Mouse (Mus musculus) lung, adult 2 months (tissue): ENCODE data around the gene Dnmbp.

ENCODE experiments used
- CTCF ChIP-seq: fragments of 200-500 bp; IDR thresholded peaks from 2 replicates; pipeline ENCODE4 v1.5.1; 2011; ENCODE audit warnings: mild to moderate bottlenecking, low read length, control low read depth; ENCODE audit not compliant: insufficient read depth
- POLR2A ChIP-seq: fragments of 200-500 bp; IDR thresholded peaks from 2 replicates; pipeline ENCODE4 v1.6.1; 2011; ENCODE audit warnings: low read depth, mild to moderate bottlenecking, control low read depth, low read length, borderline replicate concordance; ENCODE audit errors: extremely low read depth

DNA sequence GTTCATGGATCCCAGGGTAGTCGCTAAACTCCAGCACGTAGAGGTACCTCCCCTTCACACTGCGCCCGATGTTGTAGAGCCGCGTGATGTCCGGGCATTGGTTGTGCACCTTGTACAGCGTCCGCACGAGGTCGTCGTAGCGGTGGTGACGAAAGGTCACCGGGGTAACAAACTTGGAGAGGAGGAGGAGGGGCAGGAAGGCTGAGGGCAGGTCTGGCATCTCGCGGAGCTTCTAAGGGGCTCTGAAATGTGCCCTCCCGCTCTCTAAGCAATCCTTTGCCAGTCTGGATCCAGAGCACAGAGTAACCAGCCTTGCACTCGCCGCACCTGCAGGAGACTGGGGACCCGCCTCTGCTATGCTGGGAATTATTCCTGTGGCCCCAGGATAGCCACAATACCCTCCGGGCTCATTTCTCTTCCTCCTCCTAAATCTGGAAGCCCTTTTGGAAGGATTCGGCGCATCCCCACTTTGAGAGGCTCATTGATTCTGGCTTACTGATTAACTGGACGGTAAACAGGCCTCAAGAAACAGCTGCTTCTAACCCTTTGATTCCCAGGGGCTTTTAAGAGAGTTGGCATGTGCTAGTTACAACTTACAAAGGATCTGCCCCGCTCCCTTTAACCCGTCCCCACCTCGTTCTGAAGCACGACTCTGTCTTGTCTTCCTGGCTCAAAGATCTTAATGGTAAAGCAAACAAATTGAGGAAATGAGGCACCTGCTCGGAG lies 46.2 kb upstream of the Dnmbp start, which contains the start of gene Cpn1:
- TF ChIP-seq CTCF (no peak), POLR2A (no peak)
